Mouse (Mus musculus) ovary, postnatal 14 days (tissue): ENCODE measurements around the gene Ufsp2.

Experiments
- DNase-seq: peaks from one replicate; pipeline ENCODE4 v3.0.0; 2022; ENCODE audit warnings: low spot score

Ufsp2 gene

DNA sequence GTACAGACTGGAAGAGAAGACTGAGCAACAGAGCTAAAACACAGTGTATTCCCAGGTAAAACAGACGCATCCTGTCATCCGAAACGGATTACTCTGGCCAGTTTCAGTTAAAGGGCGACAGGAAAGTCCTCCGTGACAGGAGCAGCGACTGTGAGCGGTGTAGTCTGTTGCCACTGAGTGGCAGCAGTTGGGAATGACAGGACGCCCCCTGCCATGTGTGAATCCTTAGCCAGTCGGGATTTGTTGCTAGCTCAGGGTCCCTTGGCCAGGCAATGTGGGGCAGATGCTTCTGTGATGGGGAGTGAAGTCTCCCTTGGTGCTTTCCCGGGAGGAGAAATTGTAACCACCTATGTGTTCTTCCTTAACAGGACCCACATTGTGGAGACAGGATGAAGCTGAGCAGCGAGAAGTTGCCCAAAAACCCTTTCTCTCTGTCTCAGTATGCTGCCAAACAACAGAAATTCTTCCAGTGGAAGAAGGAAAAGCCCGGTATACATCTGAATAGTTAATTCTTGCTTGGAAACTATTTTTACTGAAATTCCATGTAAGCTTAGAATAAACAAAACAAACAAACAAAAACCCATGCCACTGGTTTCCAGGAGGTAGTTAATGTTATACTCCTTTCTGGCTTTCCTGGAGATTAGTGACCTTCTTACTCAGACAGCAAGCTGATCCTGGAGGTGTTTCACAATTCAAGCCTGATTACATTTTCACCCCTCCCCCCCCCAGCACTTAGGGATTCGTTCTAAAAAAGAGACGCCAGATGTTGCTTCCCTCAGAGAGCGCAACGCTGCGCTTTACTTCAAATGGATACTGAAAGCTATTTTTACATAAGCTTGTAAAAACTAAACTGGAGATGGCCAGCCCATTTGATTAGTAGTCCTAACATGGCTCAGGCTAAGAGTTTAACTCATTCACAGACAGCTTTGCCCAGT, 35.7 kb downstream of the Ufsp2 start:
- peak; percentile 11 for DNase-seq

DNA sequence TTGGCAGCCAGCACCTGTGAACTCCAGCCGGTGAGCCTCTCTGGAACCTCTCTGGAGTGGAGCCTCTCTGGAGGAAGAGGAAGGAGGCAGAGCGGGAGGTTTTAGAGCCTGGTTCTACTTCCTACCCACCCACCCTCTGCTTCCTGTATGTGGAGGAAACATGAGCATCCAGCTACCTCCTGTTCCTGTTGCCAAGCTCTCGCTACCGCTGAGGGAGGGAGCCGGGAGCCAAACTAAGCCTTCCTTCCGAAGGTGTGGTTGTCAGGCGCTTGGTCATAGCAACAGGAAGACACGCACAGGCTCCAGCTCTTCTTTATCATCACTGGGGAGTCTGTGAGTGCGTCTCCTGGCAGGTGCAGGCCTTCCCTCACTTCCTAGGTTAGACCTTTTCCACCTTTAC, 46.9 kb downstream of the Ufsp2 start:
- DNase-seq: no peak

DNA sequence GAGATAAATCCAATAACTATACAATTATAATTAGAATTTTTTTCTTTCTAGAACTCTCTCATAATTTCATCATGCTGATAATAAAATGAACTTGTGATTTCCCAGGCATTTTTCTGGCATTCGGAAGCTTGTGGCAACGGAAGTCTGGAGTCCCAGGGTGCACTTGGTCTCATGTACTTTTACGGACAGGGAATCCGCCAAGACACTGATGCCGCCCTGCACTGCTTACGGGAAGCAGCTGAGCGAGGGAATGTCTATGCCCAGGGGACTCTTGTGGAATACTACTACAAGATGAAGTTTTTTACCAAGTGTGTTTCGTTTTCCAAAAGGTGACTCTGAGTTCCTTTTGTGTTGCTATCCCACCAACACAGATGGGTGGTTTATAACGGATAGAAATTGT, 47.4 kb downstream of the Ufsp2 start:
- no peak for DNase-seq

DNA sequence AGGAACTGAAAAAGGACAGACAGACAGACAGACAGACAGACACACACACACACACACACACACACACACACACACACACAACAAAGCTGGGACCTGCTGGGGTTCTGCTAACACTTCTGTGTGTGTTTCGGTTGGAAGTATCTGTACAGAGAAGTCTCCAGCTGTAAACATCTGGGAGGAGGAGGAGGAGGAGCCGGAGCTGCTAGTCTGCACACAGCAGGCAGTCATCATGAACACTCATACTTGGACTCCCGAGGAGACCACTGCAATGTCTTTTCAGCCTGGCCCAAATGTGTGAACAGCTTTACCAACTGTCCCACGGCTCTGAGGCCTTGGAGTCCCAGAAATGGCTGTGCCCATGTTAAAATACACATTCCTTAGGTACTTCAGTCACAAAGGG, 49.1 kb downstream of the Ufsp2 start:
- no peak for DNase-seq

DNA sequence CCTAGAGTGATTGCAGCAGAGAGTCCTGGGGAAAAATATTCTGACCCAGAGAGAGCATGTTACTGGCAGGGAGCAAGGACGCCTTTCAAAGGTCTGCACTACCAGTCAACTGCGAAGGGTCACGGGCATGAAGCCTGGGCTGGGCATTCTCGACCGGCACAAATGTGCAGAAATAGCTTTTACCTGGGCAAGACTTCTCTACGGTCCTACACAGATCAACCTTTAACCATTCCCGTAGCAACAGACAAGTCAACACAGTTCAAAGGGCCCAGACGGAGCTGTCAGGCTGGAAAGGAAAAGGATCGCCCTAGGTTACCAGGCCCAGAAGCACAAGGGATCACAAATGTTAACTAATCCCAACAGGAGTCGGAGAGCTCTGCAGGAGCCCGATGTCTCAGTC, 60.9 kb downstream of the Ufsp2 start:
- DNase-seq: no peak

DNA sequence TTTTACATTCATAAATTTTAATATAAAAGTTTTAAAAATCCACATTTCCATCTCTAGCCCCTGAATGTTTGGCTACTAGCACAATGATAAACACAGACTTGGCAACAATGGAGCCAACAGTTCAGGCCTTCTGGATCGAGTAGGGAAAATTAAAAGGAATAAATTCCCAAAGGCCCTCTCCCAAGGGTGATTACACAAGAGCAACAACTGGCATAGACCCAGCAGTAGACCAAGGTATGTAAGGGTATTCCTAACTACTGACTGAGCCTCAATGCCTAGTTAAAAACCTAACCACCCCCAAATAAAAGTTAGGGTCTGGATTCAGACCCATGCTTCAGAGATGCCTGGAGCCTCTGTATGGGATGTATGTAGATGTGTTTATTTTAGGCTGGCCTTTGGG, 64.3 kb downstream of the Ufsp2 start:
- DNase-seq: no peak

DNA sequence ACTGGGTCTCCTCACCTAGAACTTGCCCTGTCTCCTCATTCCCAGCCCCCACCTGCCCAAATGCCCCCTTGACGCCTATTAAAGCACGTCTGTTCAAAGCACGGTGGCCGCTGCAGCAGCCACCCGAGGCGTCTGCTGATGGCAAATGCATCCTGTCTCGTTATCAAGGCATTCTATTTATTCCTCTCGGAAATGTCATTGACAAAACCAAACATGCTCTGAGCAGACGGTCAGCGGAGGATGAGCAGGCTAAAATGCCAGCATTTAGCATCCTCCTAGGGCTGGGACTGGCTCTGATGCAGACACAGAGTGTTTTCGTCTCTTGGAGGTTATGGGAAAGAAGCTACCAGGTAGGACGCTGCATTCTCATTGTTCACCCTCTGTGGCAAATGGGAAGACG, 64.9 kb downstream of the Ufsp2 start:
- no peak for DNase-seq
